Mouse (Mus musculus) myocyte (in vitro differentiated cells): Measurements from ENCODE around the gene Ralgps1.

Experiments
- MAX ChIP-seq: IDR thresholded peaks from one replicate; pipeline ENCODE4 v1.6.1; 2011; ENCODE audit warnings: low read depth, mild to moderate bottlenecking, control low read depth
- MYOG ChIP-seq, 3 experiments: IDR thresholded peaks; one replicate each; pipeline ENCODE4 v1.6.1; 2011; ENCODE audit warnings: control low read depth in 2 of 3, low read depth in 2 of 3, mild to moderate bottlenecking in 2 of 3; ENCODE audit not compliant: insufficient read length in 2 of 3, control insufficient read depth in 1 of 3, insufficient read depth in 1 of 3
- POLR2A ChIP-seq: IDR thresholded peaks from one replicate; pipeline ENCODE4 v1.6.1; 2011; ENCODE audit warnings: low read depth, mild to moderate bottlenecking, control low read depth, moderate library complexity; ENCODE audit not compliant: insufficient read length
- TCF12 ChIP-seq: IDR thresholded peaks from one replicate; pipeline ENCODE4 v1.6.1; 2011; ENCODE audit warnings: mild to moderate bottlenecking, control low read depth; ENCODE audit not compliant: poor library complexity, insufficient read depth, severe bottlenecking
- USF1 ChIP-seq: IDR thresholded peaks from one replicate; pipeline ENCODE4 v1.6.1; 2011; ENCODE audit warnings: low read depth, mild to moderate bottlenecking, control low read depth, moderate library complexity

DNA sequence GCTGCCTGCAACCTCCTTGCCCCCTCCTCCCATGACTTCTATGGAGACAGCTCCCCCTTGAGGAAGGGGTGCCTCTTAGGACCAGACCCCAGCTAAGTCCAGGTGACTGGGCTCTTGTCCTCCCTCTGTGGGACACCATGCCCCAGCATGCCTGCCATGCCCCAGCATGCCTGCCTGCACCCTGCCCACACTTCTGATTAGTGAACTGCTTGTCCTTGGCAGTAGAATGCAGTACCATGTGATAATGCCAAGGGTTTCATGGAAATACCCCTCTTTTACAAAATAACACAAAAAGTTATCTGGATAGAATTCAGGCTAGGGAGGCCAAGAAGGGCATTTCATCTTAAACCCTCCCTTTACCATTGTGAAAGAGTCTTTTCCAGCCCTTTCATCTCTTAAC, 125.9 kb downstream of the Ralgps1 start:
- TF ChIP-seq POLR2A (no peak), USF1 (no peak), TCF12 (no peak), MAX (no peak), MYOG (IDR thresholded peaks at IDR 0.05; ENCODE audit: control insufficient read depth in 1 of 3, insufficient read depth in 1 of 3, insufficient read length in 2 of 3, low read depth in 2 of 3) (no peak)
